Mouse (Mus musculus): ENCODE data around the gene Rora.

Gene Rora

DNA sequence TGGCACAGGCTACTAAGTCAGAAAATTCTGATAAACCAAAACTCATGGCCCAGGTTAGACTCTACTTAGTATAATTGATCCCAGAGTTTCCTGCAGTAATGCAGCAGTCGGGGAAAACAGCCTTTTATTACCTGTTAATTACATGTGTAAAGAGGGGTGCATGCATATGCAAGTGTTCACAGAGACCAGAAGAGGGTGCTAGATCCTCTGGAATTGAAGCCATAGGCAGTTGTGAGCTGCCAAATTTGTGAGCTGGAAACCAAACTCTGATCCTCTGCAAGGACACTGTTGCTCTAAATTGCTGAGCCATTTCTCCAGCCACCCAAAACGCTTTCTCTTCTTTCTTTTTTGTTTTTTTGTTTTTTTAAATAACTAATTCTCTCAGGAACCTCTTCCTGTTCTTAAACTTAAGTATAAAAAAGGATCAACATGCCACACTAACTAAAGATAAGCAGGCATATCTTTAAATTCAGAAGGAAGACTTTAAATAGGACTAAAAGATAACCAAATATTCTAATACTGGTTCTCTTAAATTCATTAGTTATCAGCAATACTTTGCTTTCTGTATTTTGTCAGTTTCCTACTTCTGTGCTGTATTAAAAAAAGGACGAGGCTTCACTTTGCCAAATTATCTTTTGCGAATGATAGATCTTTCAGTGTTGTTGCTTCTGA, 723.5 kb downstream of the Rora start:
- DNase-seq: no peak

DNA sequence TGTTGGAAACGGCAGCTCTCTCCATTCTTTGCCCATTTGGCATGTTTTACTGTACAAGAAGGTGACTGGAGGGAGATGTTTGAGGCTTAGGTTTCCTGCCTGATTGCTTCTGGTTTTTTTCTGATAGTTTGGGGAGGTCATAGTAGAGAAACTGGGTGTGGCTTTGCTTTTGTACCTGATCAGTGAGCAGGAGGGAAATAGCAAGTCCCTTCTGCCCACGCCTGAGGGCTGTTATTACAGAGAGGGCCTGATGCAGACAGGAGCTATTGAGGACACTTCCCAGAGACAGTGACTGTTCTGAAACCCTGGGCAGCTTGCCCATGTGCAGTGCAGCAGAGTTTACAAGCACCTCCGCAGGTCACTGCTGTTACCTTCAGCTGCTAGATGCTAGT, 724.1 kb downstream of the Rora start:
- no peak for DNase-seq

- no peak for DNase-seq
These were observed 727.0 kb downstream of the Rora start for GRCm38 (mm10) chr9:69380546-69380945.

- DNase-seq: no peak
These were observed 728.2 kb downstream of the Rora start for GRCm38 (mm10) chr9:69381741-69382140.

GRCm38 (mm10) chr9:69384475-69384874, 730.9 kb downstream of the Rora start:
- no peak for DNase-seq

DNA sequence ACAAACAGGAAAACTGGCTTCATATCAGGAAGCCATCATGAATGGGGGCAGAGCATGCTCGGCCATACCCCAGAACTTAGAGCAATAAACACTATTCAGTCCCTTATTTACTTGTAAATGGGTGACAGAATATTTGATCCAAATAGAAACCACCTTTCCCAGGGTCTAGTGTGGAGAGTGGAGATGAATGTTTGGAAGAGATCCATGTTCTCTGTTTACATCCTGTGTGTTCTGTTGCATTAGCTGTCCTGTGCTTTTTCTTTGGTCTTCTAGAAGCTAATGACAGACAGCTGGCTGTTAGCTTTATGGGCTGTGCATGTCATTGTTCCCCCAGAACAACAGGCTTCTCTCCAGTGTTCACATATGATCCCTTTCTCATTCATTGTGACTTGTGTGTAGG, 731.3 kb downstream of the Rora start:
- DNase-seq: no peak

- DNase-seq: no peak
These were observed 733.7 kb downstream of the Rora start for GRCm38 (mm10) chr9:69387296-69387695.

- no peak for DNase-seq
These were observed 737.0 kb downstream of the Rora start for GRCm38 (mm10) chr9:69390631-69391030.

DNA sequence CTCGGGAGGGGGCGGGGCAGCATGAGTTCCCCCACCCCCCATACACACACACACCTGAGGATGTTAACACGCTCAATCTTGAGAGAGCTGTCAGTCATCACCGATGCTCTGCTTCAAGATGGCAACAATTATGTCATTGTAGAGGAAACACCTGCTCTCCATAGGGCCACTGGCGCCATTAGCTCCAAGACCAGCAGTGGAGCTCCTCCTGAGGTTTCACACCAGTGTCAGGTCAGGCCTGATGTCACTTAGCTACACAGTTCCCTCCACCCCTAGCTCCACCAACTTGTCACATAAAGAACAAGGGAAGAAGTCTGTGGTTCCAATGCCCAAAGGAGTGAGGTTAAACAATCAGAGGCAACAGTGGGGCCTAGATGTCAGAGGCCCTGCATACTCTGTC, 740.6 kb downstream of the Rora start:
- no peak for DNase-seq

- DNase-seq: no peak
These were observed 743.8 kb downstream of the Rora start for GRCm38 (mm10) chr9:69397432-69397759.

DNA sequence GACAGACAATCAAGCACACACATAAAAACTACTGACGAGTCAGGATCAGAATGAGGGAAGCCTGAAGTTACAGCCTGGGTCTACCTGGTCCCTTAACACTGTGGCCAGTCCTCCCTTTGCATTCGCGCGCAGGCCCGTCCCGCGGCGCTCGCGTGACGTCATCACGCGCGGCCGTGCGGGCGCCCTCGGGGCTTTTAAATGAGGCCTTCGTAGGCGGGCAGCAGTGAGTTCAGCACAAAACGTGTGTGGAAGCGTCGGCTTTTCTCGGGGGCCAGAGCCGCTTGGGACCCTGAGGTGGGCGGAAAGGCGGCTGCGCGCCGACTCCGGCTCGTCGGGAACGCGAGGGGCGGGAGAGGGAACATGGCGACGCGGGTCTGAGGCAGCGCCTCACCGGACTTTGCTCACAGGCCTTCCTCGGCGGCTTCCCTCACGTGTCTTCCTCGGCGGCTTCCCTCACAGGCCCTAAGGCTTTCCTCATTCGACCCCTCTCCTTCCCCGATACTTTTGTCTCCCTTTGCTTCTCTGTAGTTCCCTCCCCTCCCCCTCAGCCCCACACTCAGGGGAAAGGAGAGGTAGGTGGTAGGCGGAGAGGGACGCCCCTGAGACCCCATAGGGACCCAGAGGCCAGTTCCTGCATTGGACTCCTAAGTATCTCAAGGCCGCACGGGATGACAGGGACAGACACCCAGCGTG, 744.3 kb downstream of the Rora start, which contains the start of gene Ice2:
TSS of gene Ice2 (plus strand) at position 147 of the 693 bp plus-strand sequence.
- peak; percentile 70 for DNase-seq

GRCm38 (mm10) chr9:69398453-69398850, 744.9 kb downstream of the Rora start:
- no peak for DNase-seq

- DNase-seq: no peak
These were observed 751.1 kb downstream of the Rora start for GRCm38 (mm10) chr9:69404671-69405070.

DNA sequence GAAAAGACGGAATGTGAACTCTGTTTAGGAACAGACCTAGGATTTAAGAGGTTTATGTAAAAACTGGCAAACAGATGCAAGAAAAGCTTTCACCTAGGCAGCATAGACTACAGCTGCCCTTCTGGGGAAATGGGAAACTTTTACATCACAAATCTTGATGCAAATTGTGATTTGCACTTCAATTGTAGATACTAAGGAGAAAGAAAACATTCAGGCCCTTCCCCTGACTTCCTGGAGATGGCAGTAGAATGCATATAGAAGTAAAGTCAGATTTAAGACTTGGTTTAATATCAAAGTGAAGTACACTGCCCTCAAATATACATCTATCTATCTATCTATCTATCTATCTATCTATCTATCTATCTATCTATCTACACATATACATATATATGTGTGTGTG, 765.9 kb downstream of the Rora start:
- no peak for DNase-seq

DNA sequence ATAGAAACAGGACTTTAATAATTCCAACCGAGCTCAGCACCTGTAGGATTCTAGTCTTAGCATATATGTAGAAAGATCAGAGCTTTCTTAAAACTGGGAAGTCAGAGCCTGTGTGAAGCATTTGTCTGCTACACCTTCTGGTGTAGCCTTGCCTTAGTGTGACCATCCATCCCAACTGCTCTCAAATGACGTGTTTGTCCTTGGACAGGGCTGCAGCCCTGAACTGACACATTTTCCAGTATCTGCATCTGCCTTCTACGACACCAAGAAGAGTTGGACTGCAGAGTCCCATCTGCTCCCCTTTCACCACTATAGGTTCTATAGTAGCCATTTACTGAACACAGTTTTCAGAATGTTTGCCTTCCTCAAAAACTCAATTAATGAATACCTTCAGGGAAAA, 776.9 kb downstream of the Rora start:
- DNase-seq: no peak

- no peak for DNase-seq
These were observed 778.4 kb downstream of the Rora start for GRCm38 (mm10) chr9:69431863-69432555.

- DNase-seq: no peak
These were observed 781.6 kb downstream of the Rora start for GRCm38 (mm10) chr9:69435194-69435593.

GRCm38 (mm10) chr9:69435662-69436061, 782.1 kb downstream of the Rora start:
- no peak for DNase-seq

All from cerebellum, adult 11 months (tissue).